Mouse (Mus musculus) T-helper 17 cell (primary cell): Measurements from ENCODE around the gene Rock2.

Source experiments
- in situ Hi-C, 2 experiments: fragments of 300-600 bp; cut with MboI, MseI; formaldehyde crosslinking; loops; 1 replicate in 1 of 2; 2 replicates in 1 of 2; pipeline ENCODE4 v1.15.1; 2025; ENCODE audit warnings: high pct_unique_total_duplicates in 2 of 2

Rock2 gene

DNA sequence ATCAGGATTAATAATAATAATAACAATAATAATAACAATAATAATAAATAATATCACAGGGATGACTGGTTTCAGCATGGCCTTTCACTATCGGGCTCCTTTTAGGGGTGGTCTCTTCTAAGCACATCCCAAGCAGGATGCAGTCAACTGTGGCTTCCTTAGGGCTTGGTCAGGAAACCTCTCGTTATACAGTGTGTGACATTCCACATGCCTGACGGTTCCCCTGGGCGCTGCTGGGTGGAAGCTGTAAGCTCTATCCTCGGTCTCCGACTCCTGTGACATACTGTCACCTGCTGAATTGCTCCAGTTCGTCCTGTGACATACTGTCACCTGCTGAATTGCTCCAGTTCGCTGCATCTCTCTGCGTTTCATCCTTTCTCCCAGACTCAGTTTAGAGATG is 141.8 kb downstream of the Rock2 start:
- in situ Hi-C loops: loop anchor here (25.0 kb wide), 1 partner anchor 176 kb away; no protein-coding TSS in a partner anchor

DNA sequence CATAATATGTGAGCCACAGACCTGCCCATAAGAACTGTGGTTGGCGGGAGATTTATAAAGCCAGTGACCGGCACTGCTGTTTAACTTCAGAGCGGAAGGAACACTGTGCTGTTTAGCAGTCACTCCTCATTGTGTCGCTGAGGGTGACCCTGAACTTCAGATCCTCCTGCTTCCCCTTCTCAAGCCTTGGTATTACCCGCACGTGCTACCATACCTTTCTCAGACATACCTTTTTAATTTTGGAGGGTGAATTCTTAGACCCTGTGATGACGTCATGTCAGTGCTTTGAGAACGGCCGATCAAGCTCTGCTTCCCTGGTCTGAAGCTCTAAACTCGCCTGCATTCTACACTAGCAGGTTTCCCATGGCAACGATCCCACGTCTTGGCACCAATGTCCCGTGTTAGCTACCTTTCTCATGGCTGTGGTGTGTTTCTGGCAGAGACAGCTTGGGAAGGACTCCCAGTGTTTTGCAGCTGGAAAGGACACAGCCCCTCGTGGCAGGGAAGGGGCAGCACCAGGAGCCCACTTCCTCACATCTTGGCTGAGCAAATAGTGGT is 142.4 kb downstream of the Rock2 start:
- in situ Hi-C loops: loop anchor here (25.0 kb wide), 1 partner anchor 175 kb away; no protein-coding TSS in a partner anchor
